Mouse (Mus musculus) liver, embryonic 11.5 days (tissue): ENCODE results near the gene Ctf2. TPM values are rescaled to one million over a fixed set of nuclear protein-coding genes. Genes with fewer than 3 reads are reported as not detected.
"Not testable (repeated sequence)": the region's sequence is repeated elsewhere in the genome, so short reads cannot be mapped to it uniquely, and the experiment has no call there.

Source experiments
- ATAC-seq: fragments of 200-750 bp; cut with Nextera tagmentation; replicated peaks from 2 replicates; pipeline ENCODE4 v1.8.0; 2017; ENCODE audit warnings: moderate number of reproducible peaks, mild to moderate bottlenecking, moderate TSS enrichment, moderate library complexity; ENCODE audit not compliant: low FRiP score
- DNase-seq: peaks from one replicate; pipeline ENCODE4 v3.0.0-alpha.2; 2017; ENCODE audit warnings: low spot score
- H3K27ac ChIP-seq: fragments of 300-500 bp; sonication (generic); 2 replicates; pipeline ENCODE4 v1.5.1; 2014; ENCODE audit warnings: mild to moderate bottlenecking, low read depth, low read length, control low read depth
- H3K27me3 ChIP-seq: fragments of 300-500 bp; sonication (generic); replicated peaks from 2 replicates; pipeline ENCODE4 v1.6.1; 2014; ENCODE audit warnings: low read length, mixed read lengths; ENCODE audit not compliant: control insufficient read depth, insufficient read depth
- H3K36me3 ChIP-seq: fragments of 300-500 bp; sonication (generic); 2 replicates; pipeline ENCODE4 v1.6.1; 2014; ENCODE audit warnings: mild to moderate bottlenecking, low read length, moderate library complexity, mixed read lengths; ENCODE audit not compliant: control insufficient read depth, insufficient read depth
- H3K4me1 ChIP-seq: fragments of 300-500 bp; sonication (generic); replicated peaks from 2 replicates; pipeline ENCODE4 v1.6.1; 2014; ENCODE audit warnings: low read length, mixed read lengths; ENCODE audit not compliant: control insufficient read depth, insufficient read depth
- H3K4me2 ChIP-seq: fragments of 300-500 bp; sonication (generic); 2 replicates; pipeline ENCODE4 v1.6.1; 2014; ENCODE audit warnings: mild to moderate bottlenecking, control low read depth, moderate library complexity
- H3K4me3 ChIP-seq: fragments of 300-500 bp; sonication (generic); 2 replicates; pipeline ENCODE4 v1.5.1; 2014; ENCODE audit warnings: low read depth, low read length, control low read depth
- H3K9ac ChIP-seq: fragments of 300-500 bp; sonication (generic); 2 replicates; pipeline ENCODE4 v1.6.1; 2014; ENCODE audit warnings: low read depth, low read length, control low read depth
- H3K9me3 ChIP-seq: fragments of 300-500 bp; sonication (generic); 2 replicates; pipeline ENCODE4 v1.6.1; 2016; ENCODE audit warnings: low read length, inconsistent platforms, mixed read lengths; ENCODE audit not compliant: control insufficient read depth
- WGBS: fragments of 180-500 bp; shearing (Covaris S2); extraction: QIAGEN DNeasy Blood & Tissue Kit; methylation state at CpG from one replicate; pipeline ENCODE4 v1.1.7; 2014; 5-methylcytosine and 5-hydroxymethylcytosine counted together
- polyA plus RNA-seq: library from polyadenylated mRNA; unstranded; fragments of >200 nt; fragmentation: Nextera tagmentation; extraction: Ambion mirVana; gene quantifications from 2 replicates; pipeline ENCODE4 v1.2.1, GENCODE M21; 2014

The Ctf2 gene
- polyA plus RNA-seq, 1 experiment from 2014 or later, result 0.25 TPM

DNA sequence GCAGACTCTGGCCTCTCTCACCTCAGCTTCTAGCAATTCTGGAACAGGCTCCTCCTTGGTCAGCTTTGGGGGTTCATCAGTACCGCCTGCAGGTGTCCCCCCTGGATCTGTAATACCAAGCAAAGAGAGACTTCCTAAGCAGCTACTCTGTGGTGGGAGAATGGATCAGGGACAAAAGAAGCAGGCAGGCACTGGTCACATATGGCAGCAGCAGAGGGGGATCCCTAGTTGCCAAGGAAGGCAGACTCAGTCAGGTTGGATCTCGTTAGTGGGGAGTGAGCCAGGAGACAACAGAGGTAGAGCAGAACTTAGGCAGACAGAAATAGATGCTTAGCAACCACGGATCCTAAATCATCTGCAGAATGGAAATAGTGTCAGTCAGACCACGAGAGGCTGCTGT lies 26.3 kb downstream of the Ctf2 start:
- WGBS, result 80% methylated on average over 4 of the region's 4 CpGs
- Histone ChIP-seq H3K4me2 (no peak overlapping the region), H3K9ac (no peak overlapping the region), H3K9me3 (no peaks in the 10 kb centered on the region), H3K27ac (no peak overlapping the region), H3K4me3 (no peak overlapping the region), H3K36me3 (peaks cover 2% of the 10 kb centered on the region; the same call in 1 of the 2 replicates), H3K27me3 (no peaks in the 10 kb centered on the region), H3K4me1 (peaks cover 13% of the 10 kb centered on the region)
- DNase-seq (no peak), ATAC-seq (no peak)

DNA sequence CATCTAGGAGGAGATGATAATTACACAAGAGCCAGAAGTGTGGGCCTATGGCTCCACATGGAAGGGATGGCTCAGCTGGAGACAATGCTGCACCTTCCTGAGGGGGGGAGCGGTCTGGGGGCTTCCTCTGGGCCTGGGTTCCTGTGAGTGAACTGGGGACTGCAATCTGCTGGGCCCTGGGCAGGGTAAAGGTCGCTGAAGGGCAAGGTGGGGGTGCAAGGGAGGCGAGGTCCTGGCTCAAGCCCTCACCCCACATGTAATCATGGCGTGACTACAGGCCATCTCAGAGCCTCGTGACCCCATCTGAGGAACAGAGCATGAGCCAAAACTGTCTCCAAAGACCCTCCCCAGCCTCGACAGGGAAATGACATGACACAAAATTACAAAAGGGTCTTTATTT lies 27.4 kb downstream of the Ctf2 start:
- Histone ChIP-seq H3K27me3 (no peaks in the 10 kb centered on the region), H3K4me1 (peaks cover 15% of the 10 kb centered on the region), H3K27ac (no peak overlapping the region), H3K36me3 (peaks cover 2% of the 10 kb centered on the region; the same call in 1 of the 2 replicates), H3K9ac (peak overlapping the region; percentile 18; the same call in 1 of the 2 replicates), H3K4me3 (no peak overlapping the region), H3K9me3 (no peaks in the 10 kb centered on the region), H3K4me2 (no peak overlapping the region)
- ATAC-seq (no peak), DNase-seq (no peak)
- WGBS, result 80% methylated on average over 6 of the region's 6 CpGs

DNA sequence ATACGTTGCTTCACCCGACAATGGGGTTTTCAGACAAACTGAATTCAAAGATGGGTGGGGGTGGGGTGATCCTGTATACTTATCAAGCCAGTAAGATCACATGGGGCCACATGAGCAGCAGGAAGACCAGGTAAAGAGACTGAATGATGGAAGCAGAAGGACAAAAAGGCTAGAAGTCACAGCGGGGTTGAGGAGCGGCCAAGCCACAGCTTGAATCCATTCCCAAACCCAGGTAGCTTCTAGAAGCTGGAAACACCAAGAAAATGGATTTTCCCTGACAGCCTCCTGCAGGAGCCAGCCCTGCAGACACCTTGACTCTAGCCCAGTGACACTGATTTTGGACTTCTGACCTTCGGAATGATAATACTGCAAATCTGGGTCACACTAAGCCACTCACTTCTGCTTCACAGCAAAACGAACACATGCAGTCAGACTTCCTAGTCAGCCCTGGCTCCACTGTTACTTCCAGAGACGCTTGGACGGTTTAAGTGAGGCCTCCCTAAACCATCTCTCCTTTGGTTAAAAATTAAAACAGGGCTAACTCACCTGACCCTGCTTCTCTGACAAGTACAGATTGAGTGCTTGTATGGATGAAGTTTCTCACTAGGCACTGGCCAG lies 28.3 kb downstream of the Ctf2 start:
- ATAC-seq (no peak), DNase-seq (no peak)
- no peaks in the 10 kb centered on the region for H3K27me3 ChIP-seq
- H3K9me3 ChIP-seq, result no peaks in the 10 kb centered on the region
- peaks cover 2% of the 10 kb centered on the region; the same call in 1 of the 2 replicates for H3K36me3 ChIP-seq
- no peak overlapping the region for H3K4me3 ChIP-seq
- H3K9ac ChIP-seq, result no peak overlapping the region
- WGBS, result 84% methylated on average over 8 of the region's 8 CpGs
- H3K4me1 ChIP-seq, result peaks cover 12% of the 10 kb centered on the region
- H3K27ac ChIP-seq, result no peak overlapping the region
- no peak overlapping the region for H3K4me2 ChIP-seq

DNA sequence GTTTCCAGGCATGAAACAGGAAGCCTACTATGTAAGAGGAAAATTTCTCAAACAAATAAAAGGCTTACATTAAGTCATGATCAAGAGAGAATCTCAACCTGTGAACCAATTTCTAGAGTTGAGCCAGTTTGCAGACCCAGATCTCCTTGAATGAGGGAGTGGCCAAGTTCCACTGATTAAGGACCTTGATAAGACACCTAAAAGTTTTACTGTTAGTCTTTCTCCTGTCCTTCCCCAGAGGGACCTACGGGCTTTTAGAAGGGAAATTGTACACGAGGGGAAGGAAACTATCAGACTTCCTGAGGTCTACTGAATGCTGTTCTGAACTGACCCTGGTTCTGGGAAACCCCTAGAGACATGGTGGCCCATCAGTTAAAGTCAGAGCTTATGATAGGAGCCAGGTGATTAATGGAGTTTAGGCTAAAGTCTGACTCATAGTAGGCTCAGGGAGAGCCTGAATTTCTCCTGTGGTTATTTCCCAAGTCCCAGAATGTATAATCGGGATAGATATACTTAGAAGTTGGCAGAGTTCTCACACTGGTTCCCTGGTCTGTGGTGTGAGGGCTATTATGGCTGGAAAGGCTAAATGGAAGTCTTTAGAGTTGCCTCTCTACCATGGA lies 31.1 kb downstream of the Ctf2 start:
- 52% methylated on average over 3 of the region's 3 CpGs for WGBS
- Histone ChIP-seq H3K9me3 (no peaks in the 10 kb centered on the region), H3K4me3 (no peak overlapping the region), H3K4me1 (peaks cover 5% of the 10 kb centered on the region; the same call in 1 of the 2 replicates), H3K9ac (no peak overlapping the region), H3K27ac (no peak overlapping the region), H3K27me3 (no peaks in the 10 kb centered on the region), H3K36me3 (peaks cover 2% of the 10 kb centered on the region; the same call in 1 of the 2 replicates), H3K4me2 (no peak overlapping the region)
- DNase-seq, result no peak
- no peak for ATAC-seq

DNA sequence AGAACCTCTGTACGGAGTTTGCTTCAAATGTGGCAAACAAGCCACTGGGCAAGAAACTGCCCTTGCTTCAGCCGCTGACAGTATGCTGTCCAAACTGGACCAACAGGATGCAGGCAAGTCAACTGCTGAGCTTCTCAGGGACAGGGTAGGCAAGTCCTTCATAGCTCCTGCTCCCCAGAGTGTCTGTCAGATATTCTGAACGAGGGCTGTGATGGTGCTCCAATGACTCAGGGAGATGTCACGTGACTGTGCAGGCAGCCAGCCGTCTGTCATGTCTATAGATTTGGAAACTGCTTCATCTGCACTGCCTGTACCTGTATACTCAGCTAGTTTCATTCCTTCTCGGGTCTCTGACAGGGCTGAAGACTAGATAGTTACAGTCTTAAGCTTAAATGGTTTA lies 33.0 kb downstream of the Ctf2 start:
- no peak overlapping the region for H3K4me3 ChIP-seq
- DNase-seq, result no peak
- no peak overlapping the region for H3K27ac ChIP-seq
- no peaks in the 10 kb centered on the region for H3K9me3 ChIP-seq
- 66% methylated on average over 6 of the region's 6 CpGs for WGBS
- no peaks in the 10 kb centered on the region; the same call in 1 of the 2 replicates for H3K36me3 ChIP-seq
- ATAC-seq, result no peak
- H3K9ac ChIP-seq, result no peak overlapping the region
- peaks cover 5% of the 10 kb centered on the region; the same call in 1 of the 2 replicates for H3K4me1 ChIP-seq
- H3K27me3 ChIP-seq, result no peaks in the 10 kb centered on the region
- no peak overlapping the region for H3K4me2 ChIP-seq

DNA sequence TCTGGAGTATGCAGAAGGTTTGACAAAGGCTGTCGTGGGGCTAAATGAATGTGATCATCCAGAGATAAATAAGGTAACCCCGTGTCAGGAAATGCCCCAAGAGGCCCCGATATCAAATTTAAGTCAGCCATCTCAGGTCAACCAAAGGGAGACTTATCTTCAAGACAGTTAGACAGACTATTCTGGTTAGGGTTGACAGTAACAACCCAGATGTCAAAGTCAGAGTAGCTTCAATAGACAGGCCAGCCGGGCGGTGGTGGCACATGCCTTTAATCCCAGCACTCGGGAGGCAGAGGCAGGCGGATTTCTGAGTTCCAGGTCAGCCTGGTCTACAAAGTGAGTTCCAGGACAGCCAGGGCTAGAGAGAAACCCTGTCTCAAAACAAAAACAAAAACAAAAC lies 38.2 kb downstream of the Ctf2 start:
- H3K4me2 ChIP-seq, DNase-seq, H3K36me3 ChIP-seq, H3K9ac ChIP-seq, H3K4me1 ChIP-seq, H3K9me3 ChIP-seq, ATAC-seq, H3K4me3 ChIP-seq, H3K27ac ChIP-seq, H3K27me3 ChIP-seq: not testable (repeated sequence)
- WGBS, result 62% methylated on average over 7 of the region's 7 CpGs

DNA sequence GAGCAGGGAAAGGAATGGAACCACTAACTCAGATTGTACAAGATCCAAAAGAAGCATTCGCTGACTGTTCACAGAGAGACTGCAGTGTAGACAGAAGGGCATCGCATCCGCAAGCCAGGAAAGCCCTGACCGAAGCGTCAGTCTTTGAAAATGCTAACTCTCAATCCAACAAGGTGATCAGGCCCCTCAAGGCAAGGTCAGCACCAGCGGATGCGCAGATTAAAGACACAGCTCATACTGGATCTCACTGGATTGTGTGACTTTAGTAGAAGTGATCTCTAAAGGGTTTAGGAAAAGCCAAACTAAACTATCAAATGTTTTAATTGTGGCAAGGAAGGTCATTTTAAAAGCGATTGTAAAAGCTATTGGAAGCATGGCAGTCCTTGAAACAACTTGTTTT lies 38.7 kb downstream of the Ctf2 start:
- ATAC-seq (no peak), DNase-seq (no peak)
- H3K9ac ChIP-seq, result no peak overlapping the region
- no peak overlapping the region for H3K27ac ChIP-seq
- H3K36me3 ChIP-seq, result no peaks in the 10 kb centered on the region
- no peak overlapping the region for H3K4me3 ChIP-seq
- no peaks in the 10 kb centered on the region for H3K27me3 ChIP-seq
- peaks cover 10% of the 10 kb centered on the region for H3K4me1 ChIP-seq
- WGBS, result 89% methylated on average over 8 of the region's 8 CpGs
- no peak overlapping the region for H3K4me2 ChIP-seq
- no peaks in the 10 kb centered on the region for H3K9me3 ChIP-seq

DNA sequence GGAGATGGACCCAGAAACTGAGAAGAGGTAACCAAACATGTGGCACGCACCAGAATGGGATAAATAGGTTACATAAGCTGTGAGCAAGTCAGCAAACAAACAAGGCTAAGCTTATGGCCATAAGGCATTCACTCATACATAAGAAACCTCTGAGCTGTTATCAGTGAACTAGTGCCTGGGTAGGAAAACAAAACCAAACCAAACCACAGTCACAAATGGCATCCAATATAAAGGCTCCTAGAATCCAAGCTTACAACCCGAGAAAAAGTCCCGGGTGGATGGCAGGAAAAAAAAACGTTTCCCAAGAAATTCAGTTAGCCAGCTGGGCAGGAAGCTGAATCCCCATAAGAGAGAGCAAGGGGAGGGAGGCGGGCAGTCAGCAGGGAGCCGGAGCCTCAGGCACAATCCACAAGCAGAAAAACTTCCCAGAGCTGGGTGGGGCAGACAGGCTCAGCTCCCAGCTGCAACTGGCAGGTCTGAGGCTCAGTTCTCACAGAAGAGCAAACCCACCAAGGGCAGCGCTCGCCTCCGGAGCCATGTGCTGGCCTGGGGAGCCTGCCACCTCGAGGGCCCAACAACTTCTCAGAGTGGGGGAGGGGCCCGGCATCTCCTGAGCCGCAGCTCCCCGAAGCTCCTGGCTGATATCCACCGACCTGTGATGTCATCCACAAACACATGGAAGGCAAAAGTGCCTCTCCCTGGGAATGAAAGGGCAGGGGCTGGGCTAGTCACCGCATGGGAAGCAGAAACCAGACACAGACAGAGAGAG lies 40.6 kb downstream of the Ctf2 start:
- Histone ChIP-seq H3K4me1 (peaks cover 13% of the 10 kb centered on the region), H3K9me3 (no peaks in the 10 kb centered on the region), H3K4me3 (peak overlapping the region; percentile 34; the same call in 1 of the 2 replicates), H3K9ac (0 out of 2 replicates have a peak overlapping the region, but pooled peaks have one; percentile 37), H3K4me2 (peak overlapping the region; percentile 64), H3K27ac (no peak overlapping the region; the same call in 1 of the 2 replicates), H3K36me3 (no peaks in the 10 kb centered on the region), H3K27me3 (no peaks in the 10 kb centered on the region)
- WGBS, result 20% methylated on average over 15 of the region's 15 CpGs
- DNase-seq, result peak; percentile 46
- no peak for ATAC-seq
